Mouse (Mus musculus): ENCODE data around the gene Tjp1.

DNA sequence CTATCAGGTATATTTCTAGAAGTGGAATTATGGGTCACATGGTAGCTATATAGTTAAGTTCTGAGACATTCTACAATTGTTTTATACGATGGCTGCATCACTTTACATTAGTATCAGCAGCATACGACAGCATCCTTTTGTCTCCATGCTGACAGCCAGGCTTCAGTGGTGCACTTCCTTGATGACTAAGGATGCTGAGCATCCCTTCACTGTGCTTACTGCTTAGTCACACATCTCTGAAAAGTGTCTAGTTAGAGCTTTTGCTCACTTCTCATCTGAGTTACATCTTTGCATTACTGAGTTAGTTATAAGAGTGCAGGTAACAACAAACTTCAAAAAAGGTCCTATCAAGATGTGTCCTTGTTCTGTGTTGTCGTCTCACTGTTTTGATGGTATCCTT lies 182.3 kb downstream of the Tjp1 start:
- TF ChIP-seq CTCF (IDR thresholded peaks at IDR 0.05) (no peak), EP300 (IDR thresholded peaks at IDR 0.05) (no peak)
